In genomic region chr19:28771836-28772235, GRCm38 (mm10) we compare ENCODE assay signal across 13 mouse cellular contexts.
"Had no signal": no experiment of that assay in that cellular context is flagged by ENCODE, and none has a peak within 500 bp of the region (broad histone marks: within the 10 kb centered on the region; RNA-seq: fewer than 3 reads in every experiment).

No protein-coding gene starts in this region.

- H3K27ac ChIP-seq: kidney, embryonic 15.5 days; liver, embryonic 14.5 days had no signal

- H3K36me3 ChIP-seq: kidney, embryonic 15.5 days had no signal

- H3K27me3 ChIP-seq: kidney, embryonic 15.5 days had no signal

- DNase-seq: kidney, adult 8-10 months; kidney, postnatal 10 days; kidney, postnatal 36 days; layer of hippocampus, postnatal 36 days; liver, postnatal 0 days; lung, embryonic 14.5 days; lung, postnatal 36 days; midbrain, embryonic 14.5 days; thymus, adult 18-20 months had no signal

- ATAC-seq: liver, postnatal 0 days; lung, postnatal 0 days had no signal

- H3K4me2 ChIP-seq: kidney, embryonic 15.5 days; lung, embryonic 14.5 days; midbrain, embryonic 11.5 days had no signal

- H3K4me1 ChIP-seq: kidney, embryonic 15.5 days had no signal

- H3K4me3 ChIP-seq: kidney, embryonic 15.5 days had no signal

- H3K9me3 ChIP-seq: kidney, embryonic 15.5 days had no signal

- H3K9ac ChIP-seq: kidney, embryonic 15.5 days; liver, embryonic 14.5 days; liver, postnatal 0 days; lung, embryonic 14.5 days had no signal
